Mouse (Mus musculus) kidney, adult 2 months (tissue): ENCODE measurements around the gene Slc50a1. TPM values are rescaled to one million over a fixed set of nuclear protein-coding genes. Genes with fewer than 3 reads are reported as not detected.

Experiments
- DNase-seq: peaks from one replicate; pipeline ENCODE4 v3.0.0; 2021
- H3K27ac ChIP-seq: fragments of 200-500 bp; 2 replicates; pipeline ENCODE4 v1.5.1; 2012; ENCODE audit warnings: low read depth, low read length, control low read depth, inconsistent platforms; ENCODE audit not compliant: insufficient read depth
- H3K27me3 ChIP-seq: fragments of 200-500 bp; replicated peaks from 2 replicates; pipeline ENCODE4 v1.6.1; 2012; ENCODE audit warnings: mild to moderate bottlenecking, moderate library complexity, low read length, inconsistent platforms; ENCODE audit not compliant: control insufficient read depth, insufficient read depth
- H3K36me3 ChIP-seq: fragments of 200-500 bp; 2 replicates; pipeline ENCODE4 v1.6.1; 2012; ENCODE audit warnings: mild to moderate bottlenecking, moderate library complexity, low read length, inconsistent platforms; ENCODE audit not compliant: control insufficient read depth, insufficient read depth
- H3K4me1 ChIP-seq: fragments of 200-500 bp; 2 replicates; pipeline ENCODE4 v1.6.1; 2011; ENCODE audit warnings: low read length; ENCODE audit not compliant: control insufficient read depth, insufficient read depth
- H3K4me3 ChIP-seq: fragments of 200-500 bp; 2 replicates; pipeline ENCODE4 v1.5.1; 2011; ENCODE audit warnings: mild to moderate bottlenecking, low read depth, low read length, control low read depth; ENCODE audit not compliant: insufficient read depth
- CTCF ChIP-seq: fragments of 200-500 bp; conservative IDR thresholded peaks from 2 replicates; pipeline ENCODE4 v1.5.1; 2011; ENCODE audit warnings: low read depth, mild to moderate bottlenecking, control low read depth, low read length, moderate library complexity, mixed read lengths; ENCODE audit not compliant: insufficient read depth, insufficient read length
- POLR2A ChIP-seq: fragments of 200-500 bp; IDR thresholded peaks from one replicate; pipeline ENCODE4 v1.6.1; 2011; ENCODE audit warnings: low read depth, low read length, control low read depth
- WGBS: fragments of 180-500 bp; shearing (Covaris S2); methylation state at CpG from one replicate; pipeline ENCODE4 v1.1.7; 2018; 5-methylcytosine and 5-hydroxymethylcytosine counted together
- polyA plus RNA-seq: library from polyadenylated mRNA; depleted of rRNA; stranded (reverse); fragments of >200 nt; gene quantifications from 2 replicates; pipeline ENCODE4 v1.2.3, GENCODE M21; 2012

The Slc50a1 gene
- polyA plus RNA-seq, 1 experiment: 110 TPM

GRCm38 (mm10) chr3:89250435-89251040, 19.8 kb downstream of the Slc50a1 start:
- Histone ChIP-seq H3K4me3 (no peak overlapping the region), H3K36me3 (no peaks in the 10 kb centered on the region), H3K4me1 (peaks cover 10% of the 10 kb centered on the region; the same call in 1 of the 2 replicates), H3K27me3 (no peaks in the 10 kb centered on the region), H3K27ac (peak overlapping the region; percentile 58)
- DNase-seq: peak; percentile 89
- TF ChIP-seq POLR2A: no peak
- peak; percentile 95 for TF ChIP-seq CTCF
- 20% methylated on average over 7 of the region's 7 CpGs for WGBS

GRCm38 (mm10) chr3:89247466-89247865, 22.9 kb downstream of the Slc50a1 start:
- H3K36me3 ChIP-seq: no peaks in the 10 kb centered on the region
- no peak overlapping the region for H3K4me3 ChIP-seq
- 82% methylated on average over 4 of the region's 4 CpGs for WGBS
- no peak for TF ChIP-seq CTCF
- no peak for TF ChIP-seq POLR2A
- no peak overlapping the region for H3K27ac ChIP-seq
- DNase-seq: no peak
- peaks cover 24% of the 10 kb centered on the region for H3K4me1 ChIP-seq
- H3K27me3 ChIP-seq: no peaks in the 10 kb centered on the region

GRCm38 (mm10) chr3:89246261-89247100, 23.9 kb downstream of the Slc50a1 start, which contains the start of gene Trim46:
Trim46 (minus strand) TSS chr3:89246309.
- under 1% methylated on average over 42 of the region's 42 CpGs for WGBS
- DNase-seq: peak; percentile 93
- Histone ChIP-seq H3K36me3 (no peaks in the 10 kb centered on the region), H3K4me1 (peaks cover 24% of the 10 kb centered on the region), H3K4me3 (peak within 1 kb of the TSS; percentile 64), H3K27ac (peak within 1 kb of the TSS; percentile 18; the same call in 1 of the 2 replicates), H3K27me3 (no peaks in the 10 kb centered on the region)
- no peak for TF ChIP-seq POLR2A
- peak; percentile 99; the same call in 1 of the 2 replicates for TF ChIP-seq CTCF

GRCm38 (mm10) chr3:89245688-89246171, 24.6 kb downstream of the Slc50a1 start, which contains the start of gene Krtcap2:
Krtcap2 (plus strand) TSS chr3:89245966.
- TF ChIP-seq POLR2A (no peak), CTCF (no peak)
- Histone ChIP-seq H3K36me3 (no peaks in the 10 kb centered on the region), H3K4me3 (peak within 1 kb of the TSS; percentile 64), H3K27ac (peak within 1 kb of the TSS; percentile 18; the same call in 1 of the 2 replicates), H3K4me1 (peaks cover 20% of the 10 kb centered on the region), H3K27me3 (no peaks in the 10 kb centered on the region)
- WGBS: 5% methylated on average over 20 of the region's 20 CpGs
- peak; percentile 24 for DNase-seq

- H3K27ac ChIP-seq: no peak overlapping the region
- no peaks in the 10 kb centered on the region for H3K36me3 ChIP-seq
- WGBS: 3% methylated on average over 20 of the region's 26 CpGs
- peak overlapping the region; percentile 64 for H3K4me3 ChIP-seq
- peaks cover 18% of the 10 kb centered on the region for H3K4me1 ChIP-seq
- DNase-seq: no peak
- H3K27me3 ChIP-seq: no peaks in the 10 kb centered on the region
- TF ChIP-seq POLR2A (no peak), CTCF (no peak)
These were observed 25.2 kb downstream of the Slc50a1 start for GRCm38 (mm10) chr3:89244982-89245687.

GRCm38 (mm10) chr3:89244158-89244981, 26.0 kb downstream of the Slc50a1 start:
- peaks cover 18% of the 10 kb centered on the region for H3K4me1 ChIP-seq
- TF ChIP-seq POLR2A (no peak), CTCF (peak; percentile 32; the same call in 1 of the 2 replicates)
- WGBS: 24% methylated on average over 25 of the region's 25 CpGs
- no peaks in the 10 kb centered on the region for H3K36me3 ChIP-seq
- DNase-seq: peak; percentile 72
- H3K4me3 ChIP-seq: peak overlapping the region; percentile 34
- H3K27me3 ChIP-seq: no peaks in the 10 kb centered on the region
- no peak overlapping the region for H3K27ac ChIP-seq
